Comparison of ENCODE assay signal across 31 mouse cellular contexts in the genomic region with DNA sequence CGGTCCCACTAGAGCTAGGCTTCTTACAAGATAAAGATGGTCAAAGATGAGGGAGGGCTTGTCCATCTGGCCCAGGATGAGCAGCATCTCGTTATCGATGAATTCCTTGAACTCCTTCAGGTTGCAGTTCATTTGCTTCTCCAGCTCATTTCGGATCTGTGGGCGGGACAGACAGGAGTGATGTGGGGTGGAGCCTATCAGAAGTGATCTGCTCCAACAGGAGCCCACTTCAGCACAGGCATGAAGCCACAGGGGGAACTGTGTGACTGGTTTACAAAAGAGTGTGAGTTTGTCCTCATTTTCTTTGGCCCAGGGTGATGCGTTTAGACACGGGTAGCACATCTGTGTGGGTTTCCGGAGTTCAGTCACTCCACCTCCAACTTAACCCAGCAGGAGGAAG. TPM values are rescaled to one million over a fixed set of nuclear protein-coding genes. Genes with fewer than 3 reads are reported as not detected.
DNase-seq lines count a peak whose midpoint lies in the region; ATAC-seq and TF ChIP-seq lines count a peak whose summit lies in the region.
"Had no signal": no experiment of that assay in that cellular context is flagged by ENCODE, and none has a peak within 500 bp of the region (broad histone marks: within the 10 kb centered on the region; RNA-seq: fewer than 3 reads in every experiment).

No protein-coding gene starts in this region.

- no peak for TF ChIP-seq CTCF in liver, postnatal 0 days (IDR thresholded peaks at IDR 0.05; ENCODE audit: low read depth)

- no peak for TF ChIP-seq EP300 in liver, postnatal 0 days (IDR thresholded peaks at IDR 0.05; ENCODE audit: low read depth)

- H3K4me1 ChIP-seq in liver, embryonic 13.5 days (replicated peaks), result peaks cover 57% of the 10 kb centered on the region
- peaks cover 16% of the 10 kb centered on the region; the same call in 1 of the 2 replicates for H3K4me1 ChIP-seq in liver, postnatal 0 days (ENCODE audit: insufficient read depth)
- peaks cover 0 to 15% of the 10 kb centered on the region in 2 experiments; a peak in 3 of 4 replicates for H3K4me1 ChIP-seq in ES-E14 (ENCODE audit: control insufficient read depth in 2 of 2, insufficient read depth in 2 of 2, low read length in 2 of 2, poor library complexity in 1 of 2)
- H3K4me1 ChIP-seq in midbrain, embryonic 10.5 days, result peaks cover 14% of the 10 kb centered on the region

- H3K9me3 ChIP-seq in liver, embryonic 13.5 days (replicated peaks), result no peaks in the 10 kb centered on the region
- H3K9me3 ChIP-seq in liver, postnatal 0 days (ENCODE audit: low read length), result no peaks in the 10 kb centered on the region
- H3K9me3 ChIP-seq in ES-E14 (ENCODE audit: control insufficient read depth, insufficient read depth, low read depth, low read length), result no peaks in the 10 kb centered on the region
- no peaks in the 10 kb centered on the region for H3K9me3 ChIP-seq in midbrain, embryonic 10.5 days (replicated peaks)
- H3K9me3 ChIP-seq: embryonic facial prominence, embryonic 13.5 days; embryonic facial prominence, embryonic 15.5 days; forebrain, embryonic 10.5 days; forebrain, embryonic 12.5 days had no signal

- DNase-seq in liver, embryonic 13.5 days, result no peak
- no peak for DNase-seq in liver, postnatal 0 days
- DNase-seq in 416B (ENCODE audit: low read depth) (peak; percentile 34), ES-E14 (ENCODE audit: low read depth, low spot score) (no peak), ZHBTc4 (ENCODE audit: low read depth, low spot score) (peak; percentile 62)
- no peak for DNase-seq in midbrain, embryonic 10.5 days (ENCODE audit: low spot score)
- no peak for DNase-seq in lung, postnatal 10 days
- DNase-seq in left cerebral cortex, postnatal 36 days (ENCODE audit: low spot score in 2 of 2), result no peak
- DNase-seq: adrenal gland, postnatal 10 days; adrenal gland, postnatal 25 days; B cell, adult 2 months; cerebellum, adult 11 months; cerebellum, adult 18-20 months; cerebellum, adult 8-10 months; cerebellum, adult 9-11 months; cerebellum, postnatal 14 days; cerebellum, postnatal 36 days; embryo, embryonic 11 days had no signal

- ATAC-seq in liver, embryonic 13.5 days (ENCODE audit: low read depth), result no peak
- ATAC-seq in liver, postnatal 0 days, result no peak

- H3K36me3 ChIP-seq in liver, embryonic 13.5 days, result peaks cover 80% of the 10 kb centered on the region
- peaks cover 51% of the 10 kb centered on the region for H3K36me3 ChIP-seq in liver, postnatal 0 days (replicated peaks; ENCODE audit: insufficient read depth, low read length)
- H3K36me3 ChIP-seq in ES-E14 (ENCODE audit: control insufficient read depth, insufficient read depth, low read length, poor library complexity, severe bottlenecking), result peaks cover 14% of the 10 kb centered on the region; the same call in 1 of the 2 replicates
- H3K36me3 ChIP-seq in midbrain, embryonic 10.5 days, result peaks cover 74% of the 10 kb centered on the region

- intact Hi-C loops in left cerebral cortex, postnatal 36 days (cut with DNase I), result loop anchor here (2.0 to 5.0 kb wide), 3 partner anchors 37 to 99 kb away; partner anchors contain the start of gene Ssh1

- H3K4me2 ChIP-seq in liver, embryonic 13.5 days, result no peak overlapping the region
- no peak overlapping the region for H3K4me2 ChIP-seq in liver, postnatal 0 days (ENCODE audit: low read depth, low read length)
- H3K4me2 ChIP-seq: embryonic facial prominence, embryonic 13.5 days; embryonic facial prominence, embryonic 15.5 days; forebrain, embryonic 12.5 days had no signal

- no peaks in the 10 kb centered on the region for H3K27me3 ChIP-seq in liver, embryonic 13.5 days
- H3K27me3 ChIP-seq in liver, postnatal 0 days (ENCODE audit: insufficient read depth, low read length), result no peaks in the 10 kb centered on the region
- no peaks in the 10 kb centered on the region for H3K27me3 ChIP-seq in midbrain, embryonic 10.5 days (ENCODE audit: low read depth, poor library complexity, severe bottlenecking)
- H3K27me3 ChIP-seq: CH12.LX; embryonic facial prominence, embryonic 13.5 days; embryonic facial prominence, embryonic 15.5 days; forebrain, embryonic 12.5 days had no signal

- H3K9ac ChIP-seq in liver, embryonic 13.5 days, result no peak overlapping the region
- H3K9ac ChIP-seq in liver, postnatal 0 days (replicated peaks), result no peak overlapping the region
- H3K9ac ChIP-seq in ES-E14 (ENCODE audit: insufficient read depth, low read depth, low read length, poor library complexity, severe bottlenecking), result peak overlapping the region; percentile 5; the same call in 1 of the 2 replicates
- H3K9ac ChIP-seq: embryonic facial prominence, embryonic 13.5 days; embryonic facial prominence, embryonic 15.5 days; forebrain, embryonic 12.5 days had no signal

- H3K27ac ChIP-seq in liver, embryonic 13.5 days, result peak overlapping the region; percentile 11; the same call in 1 of the 2 replicates
- no peak overlapping the region for H3K27ac ChIP-seq in liver, postnatal 0 days (ENCODE audit: low read depth)
- no peak overlapping the region for H3K27ac ChIP-seq in ES-E14 (ENCODE audit: insufficient read depth, low read depth, low read length, poor library complexity, severe bottlenecking)
- H3K27ac ChIP-seq in midbrain, embryonic 10.5 days (replicated peaks), result no peak overlapping the region
- H3K27ac ChIP-seq: embryonic facial prominence, embryonic 13.5 days; embryonic facial prominence, embryonic 15.5 days; forebrain, embryonic 10.5 days; forebrain, embryonic 12.5 days had no signal

- no peak overlapping the region for H3K4me3 ChIP-seq in liver, embryonic 13.5 days (replicated peaks)
- no peak overlapping the region for H3K4me3 ChIP-seq in liver, postnatal 0 days (ENCODE audit: low read depth, low read length)
- no peak overlapping the region for H3K4me3 ChIP-seq in ES-E14 (ENCODE audit: insufficient read depth in 1 of 2, low read depth in 1 of 2, low read length in 2 of 2, poor library complexity in 1 of 2, severe bottlenecking in 1 of 2)
- no peak overlapping the region for H3K4me3 ChIP-seq in midbrain, embryonic 10.5 days
- H3K4me3 ChIP-seq: embryonic facial prominence, embryonic 13.5 days; embryonic facial prominence, embryonic 15.5 days; erythroblast, embryonic 14.5 days; forebrain, embryonic 10.5 days; forebrain, embryonic 12.5 days had no signal

- 72% methylated on average over 8 of the region's 8 CpGs for WGBS in liver, embryonic 13.5 days (ENCODE audit: insufficient replicate concordance)
- WGBS in liver, postnatal 0 days (ENCODE audit: insufficient replicate concordance), result 75% methylated on average over 8 of the region's 8 CpGs
- 90% methylated on average over 8 of the region's 8 CpGs for WGBS in midbrain, embryonic 10.5 days

- in situ Hi-C loops in ES-E14 (cut with MboI; ENCODE audit: low sequenced_read_pairs in 2 of 2, unreplicated experiment in 2 of 2), result no loop called here

TF ChIP-seq in ES-E14, 5 proteins besides CTCF, POLR2A, EP300 and RAD21:
- no peak for TF ChIP-seq CHD2 (IDR thresholded peaks at IDR 0.05; ENCODE audit: low read depth, low read length)

RNA-seq across cellular contexts. Expression of gene Ssh1, which starts 38.0 kb away (rescaled TPM):
- 5.4 and 6.0 TPM in 2 replicates for polyA plus RNA-seq in liver, embryonic 13.5 days (2015; fragmentation: Nextera tagmentation; extraction: Ambion mirVana)
- polyA plus RNA-seq in liver, postnatal 0 days (2015; fragmentation: Nextera tagmentation; extraction: Ambion mirVana), result 3.7 and 4.3 TPM in 2 replicates
- total RNA-seq in ES-E14 (2012; rRNA removed), result 11.8 and 13.4 TPM in 2 replicates
- 13.3 and 16.8 TPM in 2 replicates for polyA plus RNA-seq in midbrain, embryonic 10.5 days (2016; fragmentation: Nextera tagmentation; extraction: Ambion mirVana)
- 10 to 100 TPM; 21.0 to 29.1 TPM for total RNA-seq in left cerebral cortex, postnatal 36 days (2021)

RNA-seq across cellular contexts. Expression of gene Coro1c, which starts 47.1 kb away (rescaled TPM):
- polyA plus RNA-seq in liver, embryonic 13.5 days (2015; fragmentation: Nextera tagmentation; extraction: Ambion mirVana), result 48.0 and 60.3 TPM in 2 replicates
- polyA plus RNA-seq in liver, postnatal 0 days (2015; fragmentation: Nextera tagmentation; extraction: Ambion mirVana), result 23.6 and 27.6 TPM in 2 replicates
- 150 TPM in 2 replicates for total RNA-seq in ES-E14 (2012; rRNA removed)
- 205 and 233 TPM in 2 replicates for polyA plus RNA-seq in midbrain, embryonic 10.5 days (2016; fragmentation: Nextera tagmentation; extraction: Ambion mirVana)
- total RNA-seq in left cerebral cortex, postnatal 36 days (2021), result 10 to 100 TPM; 73.7 to 87.8 TPM

RNA-seq across cellular contexts. Expression of gene Dao, which starts 47.8 kb away (rescaled TPM):
- polyA plus RNA-seq in liver, embryonic 13.5 days (2015; fragmentation: Nextera tagmentation; extraction: Ambion mirVana), result not detected in 2 replicates
- not detected in 2 replicates for polyA plus RNA-seq in liver, postnatal 0 days (2015; fragmentation: Nextera tagmentation; extraction: Ambion mirVana)
- 0.16 and 0.18 TPM in 2 replicates for total RNA-seq in ES-E14 (2012; rRNA removed)
- not detected in 2 replicates for polyA plus RNA-seq in midbrain, embryonic 10.5 days (2016; fragmentation: Nextera tagmentation; extraction: Ambion mirVana)
- not detected for total RNA-seq in left cerebral cortex, postnatal 36 days (2021)
- total RNA-seq: adrenal gland, adult 2 months; adrenal gland, postnatal 10 days; adrenal gland, postnatal 25 days; common myeloid progenitor, adult 5-6 weeks; MEL had no signal
- polyA plus RNA-seq: adrenal gland, adult 2 months; brain, embryonic 14.5 days; embryonic facial prominence, embryonic 11.5 days; embryonic facial prominence, embryonic 13.5 days; embryonic facial prominence, embryonic 15.5 days; erythroblast, embryonic 14.5 days; forebrain, embryonic 10.5 days; forebrain, embryonic 12.5 days; forebrain, embryonic 14.5 days; forebrain, embryonic 16.5 days had no signal

Comparison
In these comparisons a context has a peak if more than half of its experiments do, and no peak if none do; other contexts are left out.
1. DNase-seq: peak in 416B (single experiment) and ZHBTc4 (single experiment); none in liver, embryonic 13.5 days (single experiment), liver, postnatal 0 days (single experiment), ES-E14 (single experiment), midbrain, embryonic 10.5 days (single experiment), lung, postnatal 10 days (single experiment) and left cerebral cortex, postnatal 36 days (0 of 2).